Comparison of ENCODE assay signal across 22 mouse cellular contexts in the genomic region with DNA sequence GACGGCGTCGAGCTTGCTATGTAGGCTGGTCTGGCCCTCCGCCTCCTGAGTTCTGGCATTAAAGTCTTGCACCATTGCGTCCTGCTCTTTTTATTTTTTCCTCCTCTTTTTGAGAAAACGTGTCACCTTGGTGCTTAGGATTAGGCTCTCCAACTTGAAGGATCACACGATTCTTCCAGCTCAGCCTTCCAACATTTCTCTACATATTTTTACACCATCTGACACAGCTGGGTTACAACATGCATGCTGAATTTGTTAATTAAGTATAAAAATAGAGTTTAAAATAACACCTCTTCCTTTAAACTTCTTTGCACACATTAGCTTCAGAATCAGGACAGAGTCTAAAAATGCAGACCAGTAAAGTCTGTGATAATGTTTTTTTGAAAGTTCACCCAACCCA. TPM values are rescaled to one million over a fixed set of nuclear protein-coding genes. Genes with fewer than 3 reads are reported as not detected.
"Had no signal": no experiment of that assay in that cellular context is flagged by ENCODE, and none has a peak within 500 bp of the region (broad histone marks: within the 10 kb centered on the region; RNA-seq: fewer than 3 reads in every experiment).

No protein-coding gene starts in this region.

- H3K4me3 ChIP-seq: lung, embryonic 15.5 days; megakaryocyte, embryonic 14.5 days; myocyte; neural tube, embryonic 13.5 days; neural tube, embryonic 15.5 days; stomach, embryonic 15.5 days had no signal

- ATAC-seq: liver, postnatal 0 days; lung, postnatal 0 days; midbrain, embryonic 16.5 days had no signal

- H3K27me3 ChIP-seq: lung, embryonic 15.5 days; megakaryocyte, embryonic 14.5 days; neural tube, embryonic 13.5 days; neural tube, embryonic 15.5 days; stomach, embryonic 15.5 days had no signal

- H3K27ac ChIP-seq: lung, embryonic 15.5 days; macrophage; neural tube, embryonic 13.5 days; neural tube, embryonic 15.5 days; stomach, embryonic 15.5 days; stomach, postnatal 0 days had no signal

- DNase-seq: liver, postnatal 0 days; lung, adult 2 months; lung, postnatal 14 days; lung, postnatal 36 days; midbrain, embryonic 14.5 days; right cerebral cortex, postnatal 14 days; thymus, adult 18-20 months; thymus, postnatal 14 days; thymus, postnatal 36 days had no signal

RNA-seq across cellular contexts. Expression of a gene that starts 8.8 kb away (rescaled TPM):
- total RNA-seq: megakaryocyte progenitor cell, adult 5-6 weeks had no signal
- polyA plus RNA-seq: lung, adult 2 months; lung, embryonic 15.5 days; lung, postnatal 0 days; macrophage; midbrain, embryonic 14.5 days; midbrain, embryonic 16.5 days; neural tube, embryonic 11.5 days; neural tube, embryonic 15.5 days; spleen, adult 2 months; stomach, postnatal 0 days had no signal
